Mouse (Mus musculus): Measurements from ENCODE around the gene Tyw3. TPM values are rescaled to one million over a fixed set of nuclear protein-coding genes. Genes with fewer than 3 reads are reported as not detected.

Gene Tyw3
- total RNA-seq, 1 experiment: 20.7 TPM

- in situ Hi-C loops (cut with MboI; ENCODE audit: low sequenced_read_pairs in 2 of 2, unreplicated experiment in 2 of 2): loop anchor here in 1 of 2 experiments (25.0 kb wide), 1 partner anchor 250 kb away; no protein-coding TSS in a partner anchor
- H3K4me1 ChIP-seq (ENCODE audit: control insufficient read depth in 2 of 2, insufficient read depth in 2 of 2, low read length in 2 of 2, poor library complexity in 1 of 2): no peaks in the 10 kb centered on the region
- no peak overlapping the region for H3K9ac ChIP-seq (ENCODE audit: insufficient read depth, low read depth, low read length, poor library complexity, severe bottlenecking)
- DNase-seq (ENCODE audit: low read depth, low spot score): no peak
- TF ChIP-seq MAFK (IDR thresholded peaks at IDR 0.05; ENCODE audit: insufficient read depth, low read depth, low read length): peak; percentile 69
- no peak for TF ChIP-seq CHD2 (IDR thresholded peaks at IDR 0.05; ENCODE audit: low read depth, low read length)
- H3K4me3 ChIP-seq (ENCODE audit: insufficient read depth in 1 of 2, low read depth in 1 of 2, low read length in 2 of 2, poor library complexity in 1 of 2, severe bottlenecking in 1 of 2): no peak overlapping the region
- no peaks in the 10 kb centered on the region for H3K36me3 ChIP-seq (ENCODE audit: control insufficient read depth, insufficient read depth, low read length, poor library complexity, severe bottlenecking)
- no peak overlapping the region for H3K27ac ChIP-seq (ENCODE audit: insufficient read depth, low read depth, low read length, poor library complexity, severe bottlenecking)
- no peaks in the 10 kb centered on the region for H3K9me3 ChIP-seq (ENCODE audit: control insufficient read depth, insufficient read depth, low read depth, low read length)
Observed at GRCm38 (mm10) chr3:154562192-154562591, 34.7 kb downstream of the Tyw3 start.

GRCm38 (mm10) chr3:154551035-154551411, 45.9 kb downstream of the Tyw3 start:
- H3K9me3 ChIP-seq (ENCODE audit: control insufficient read depth, insufficient read depth, low read depth, low read length): no peaks in the 10 kb centered on the region
- no peak overlapping the region for H3K27ac ChIP-seq (ENCODE audit: insufficient read depth, low read depth, low read length, poor library complexity, severe bottlenecking)
- TF ChIP-seq ZNF384 (IDR thresholded peaks at IDR 0.05; ENCODE audit: low read depth, low read length) (no peak), MAFK (IDR thresholded peaks at IDR 0.05; ENCODE audit: insufficient read depth, low read depth, low read length) (no peak), HCFC1 (IDR thresholded peaks at IDR 0.05; ENCODE audit: borderline replicate concordance, insufficient read depth, low read length) (no peak), ZC3H11A (IDR thresholded peaks at IDR 0.05; ENCODE audit: borderline replicate concordance, low read depth, low read length) (no peak), CHD2 (IDR thresholded peaks at IDR 0.05; ENCODE audit: low read depth, low read length) (no peak)
- in situ Hi-C loops (cut with MboI; ENCODE audit: low sequenced_read_pairs in 2 of 2, unreplicated experiment in 2 of 2): loop anchor here in 1 of 2 experiments (25.0 kb wide), 1 partner anchor 239 kb away; no protein-coding TSS in a partner anchor
- peaks cover 2 to 11% of the 10 kb centered on the region in 2 experiments; a peak in 3 of 4 replicates for H3K4me1 ChIP-seq (ENCODE audit: control insufficient read depth in 2 of 2, insufficient read depth in 2 of 2, low read length in 2 of 2, poor library complexity in 1 of 2)
- H3K36me3 ChIP-seq (ENCODE audit: control insufficient read depth, insufficient read depth, low read length, poor library complexity, severe bottlenecking): no peaks in the 10 kb centered on the region
- DNase-seq (ENCODE audit: low read depth, low spot score): no peak
- H3K4me3 ChIP-seq (ENCODE audit: insufficient read depth in 1 of 2, low read depth in 1 of 2, low read length in 2 of 2, poor library complexity in 1 of 2, severe bottlenecking in 1 of 2): no peak overlapping the region
- H3K9ac ChIP-seq (ENCODE audit: insufficient read depth, low read depth, low read length, poor library complexity, severe bottlenecking): no peak overlapping the region

- H3K27ac ChIP-seq (ENCODE audit: insufficient read depth, low read depth, low read length, poor library complexity, severe bottlenecking): no peak overlapping the region
- DNase-seq (ENCODE audit: low read depth, low spot score): no peak
- H3K36me3 ChIP-seq (ENCODE audit: control insufficient read depth, insufficient read depth, low read length, poor library complexity, severe bottlenecking): no peaks in the 10 kb centered on the region
- no peak overlapping the region for H3K4me3 ChIP-seq (ENCODE audit: insufficient read depth in 1 of 2, low read depth in 1 of 2, low read length in 2 of 2, poor library complexity in 1 of 2, severe bottlenecking in 1 of 2)
- in situ Hi-C loops (cut with MboI; ENCODE audit: low sequenced_read_pairs in 2 of 2, unreplicated experiment in 2 of 2): loop anchor here in 1 of 2 experiments (25.0 kb wide), 1 partner anchor 238 kb away; no protein-coding TSS in a partner anchor
- TF ChIP-seq HCFC1 (IDR thresholded peaks at IDR 0.05; ENCODE audit: borderline replicate concordance, insufficient read depth, low read length): no peak
- TF ChIP-seq CHD2 (IDR thresholded peaks at IDR 0.05; ENCODE audit: low read depth, low read length): no peak
- TF ChIP-seq ZNF384 (IDR thresholded peaks at IDR 0.05; ENCODE audit: low read depth, low read length): no peak
- no peak for TF ChIP-seq ZC3H11A (IDR thresholded peaks at IDR 0.05; ENCODE audit: borderline replicate concordance, low read depth, low read length)
- no peak for TF ChIP-seq MAFK (IDR thresholded peaks at IDR 0.05; ENCODE audit: insufficient read depth, low read depth, low read length)
- H3K9me3 ChIP-seq (ENCODE audit: control insufficient read depth, insufficient read depth, low read depth, low read length): no peaks in the 10 kb centered on the region
- no peak overlapping the region for H3K9ac ChIP-seq (ENCODE audit: insufficient read depth, low read depth, low read length, poor library complexity, severe bottlenecking)
- H3K4me1 ChIP-seq (ENCODE audit: control insufficient read depth in 2 of 2, insufficient read depth in 2 of 2, low read length in 2 of 2, poor library complexity in 1 of 2): peaks cover 2 to 11% of the 10 kb centered on the region in 2 experiments; a peak in 3 of 4 replicates
Observed at GRCm38 (mm10) chr3:154550326-154551034, 46.4 kb downstream of the Tyw3 start.

GRCm38 (mm10) chr3:154548868-154549301, 48.0 kb downstream of the Tyw3 start:
- no peaks in the 10 kb centered on the region for H3K36me3 ChIP-seq (ENCODE audit: control insufficient read depth, insufficient read depth, low read length, poor library complexity, severe bottlenecking)
- no peak overlapping the region; the same call in 1 of the 2 replicates for H3K9ac ChIP-seq (ENCODE audit: insufficient read depth, low read depth, low read length, poor library complexity, severe bottlenecking)
- DNase-seq (ENCODE audit: low read depth, low spot score): no peak
- H3K27ac ChIP-seq (ENCODE audit: insufficient read depth, low read depth, low read length, poor library complexity, severe bottlenecking): no peak overlapping the region
- TF ChIP-seq CHD2 (IDR thresholded peaks at IDR 0.05; ENCODE audit: low read depth, low read length) (no peak), HCFC1 (IDR thresholded peaks at IDR 0.05; ENCODE audit: borderline replicate concordance, insufficient read depth, low read length) (no peak), MAFK (IDR thresholded peaks at IDR 0.05; ENCODE audit: insufficient read depth, low read depth, low read length) (no peak), ZC3H11A (IDR thresholded peaks at IDR 0.05; ENCODE audit: borderline replicate concordance, low read depth, low read length) (no peak), ZNF384 (IDR thresholded peaks at IDR 0.05; ENCODE audit: low read depth, low read length) (no peak)
- H3K9me3 ChIP-seq (ENCODE audit: control insufficient read depth, insufficient read depth, low read depth, low read length): no peaks in the 10 kb centered on the region
- in situ Hi-C loops (cut with MboI; ENCODE audit: low sequenced_read_pairs in 2 of 2, unreplicated experiment in 2 of 2): no loop called here
- peaks cover 2 to 11% of the 10 kb centered on the region in 2 experiments; a peak in 3 of 4 replicates for H3K4me1 ChIP-seq (ENCODE audit: control insufficient read depth in 2 of 2, insufficient read depth in 2 of 2, low read length in 2 of 2, poor library complexity in 1 of 2)
- H3K4me3 ChIP-seq (ENCODE audit: insufficient read depth in 1 of 2, low read depth in 1 of 2, low read length in 2 of 2, poor library complexity in 1 of 2, severe bottlenecking in 1 of 2): no peak overlapping the region

Data from ES-E14 (cell line).